Mouse (Mus musculus) liver, postnatal 0 days (tissue): ENCODE measurements around the gene Rara. TPM values are rescaled to one million over a fixed set of nuclear protein-coding genes. Genes with fewer than 3 reads are reported as not detected.
A peak's percentile ranks its signal among the peaks of the same experiment; 100 is the strongest.

Experiments
- ATAC-seq: fragments of 200-750 bp; cut with Nextera tagmentation; 2 replicates; pipeline ENCODE4 v1.8.0; 2017; ENCODE audit warnings: mild to moderate bottlenecking, moderate library complexity
- DNase-seq: peaks from one replicate; pipeline ENCODE4 v3.0.0-alpha.2; 2016
- H3K27ac ChIP-seq: fragments of 300-500 bp; sonication (generic); 2 replicates; pipeline ENCODE4 v1.5.1; 2014; ENCODE audit warnings: antibody characterized with exemption, moderate library complexity, mild to moderate bottlenecking, low read depth
- H3K27me3 ChIP-seq: fragments of 300-500 bp; sonication (generic); 2 replicates; pipeline ENCODE4 v1.6.1; 2014; ENCODE audit warnings: low read length, control low read depth, mixed read lengths; ENCODE audit not compliant: insufficient read depth
- H3K36me3 ChIP-seq: fragments of 300-500 bp; sonication (generic); replicated peaks from 2 replicates; pipeline ENCODE4 v1.6.1; 2014; ENCODE audit warnings: mild to moderate bottlenecking, control low read depth, low read length, moderate library complexity, mixed read lengths; ENCODE audit not compliant: insufficient read depth
- H3K4me1 ChIP-seq: fragments of 300-500 bp; sonication (generic); 2 replicates; pipeline ENCODE4 v1.6.1; 2014; ENCODE audit warnings: antibody characterized with exemption, mild to moderate bottlenecking, control low read depth; ENCODE audit not compliant: insufficient read depth
- H3K4me2 ChIP-seq: fragments of 300-500 bp; sonication (generic); 2 replicates; pipeline ENCODE4 v1.6.1; 2014; ENCODE audit warnings: low read depth, mild to moderate bottlenecking, low read length, moderate library complexity, mixed read lengths
- H3K4me3 ChIP-seq: fragments of 300-500 bp; sonication (generic); 2 replicates; pipeline ENCODE4 v1.5.1; 2014; ENCODE audit warnings: low read depth, low read length
- H3K9ac ChIP-seq: fragments of 300-500 bp; sonication (generic); replicated peaks from 2 replicates; pipeline ENCODE4 v1.6.1; 2014; ENCODE audit warnings: mild to moderate bottlenecking, moderate library complexity
- H3K9me3 ChIP-seq: fragments of 300-500 bp; sonication (generic); 2 replicates; pipeline ENCODE4 v1.6.1; 2016; ENCODE audit warnings: mild to moderate bottlenecking, control low read depth, low read length, mixed read lengths
- CTCF ChIP-seq: sonication (generic); IDR thresholded peaks from 2 replicates; pipeline ENCODE4 v1.5.1; 2016; ENCODE audit warnings: antibody characterized with exemption, low read depth
- EP300 ChIP-seq: IDR thresholded peaks from 2 replicates; pipeline ENCODE4 v1.6.1; 2016; ENCODE audit warnings: antibody characterized with exemption, low read depth, mild to moderate bottlenecking
- WGBS: fragments of 180-500 bp; shearing (Covaris S2); extraction: QIAGEN DNeasy Blood & Tissue Kit; methylation state at CpG from one replicate; pipeline ENCODE4 v1.1.7; 2014; ENCODE audit not compliant: insufficient replicate concordance; 5-methylcytosine and 5-hydroxymethylcytosine counted together
- polyA plus RNA-seq: library from polyadenylated mRNA; unstranded; fragments of >200 nt; fragmentation: Nextera tagmentation; extraction: Ambion mirVana; gene quantifications from 2 replicates; pipeline ENCODE4 v1.2.1, GENCODE M21; 2015

The Rara gene
- polyA plus RNA-seq, 1 experiment from 2014 or later: 5.4 TPM

GRCm38 (mm10) chr11:99023500-99024467 is 96.2 kb downstream of the Rara start, which contains the start of gene Top2a:
Gene Top2a (minus strand): TSS chr11:99024189.
- Histone ChIP-seq H3K9me3 (no peaks in the 10 kb centered on the region), H3K36me3 (peaks cover 32% of the 10 kb centered on the region), H3K9ac (peak within 1 kb of the TSS; percentile 89), H3K4me2 (peak within 1 kb of the TSS; percentile 74), H3K4me3 (peak within 1 kb of the TSS; percentile 81), H3K27me3 (no peaks in the 10 kb centered on the region), H3K4me1 (peaks cover 5% of the 10 kb centered on the region; the same call in 1 of the 2 replicates), H3K27ac (peak within 1 kb of the TSS; percentile 72)
- ATAC-seq (peak; percentile 97), DNase-seq (peak; percentile 95)
- TF ChIP-seq CTCF (no peak), EP300 (peak; percentile 96)
- under 1% methylated on average over 54 of the region's 54 CpGs for WGBS

Other genes with a start within 250 kb of the Rara start
- 67.5 and 71.0 TPM in 2 replicates for gene Psmd3, start 245.3 kb upstream of the Rara start, polyA plus RNA-seq
- not detected in 2 replicates for gene Csf3, start 226.6 kb upstream of the Rara start, polyA plus RNA-seq
- 10.5 and 10.9 TPM in 2 replicates for gene Med24, start 198.4 kb upstream of the Rara start, polyA plus RNA-seq
- 5.1 and 6.1 TPM in 2 replicates for gene Thra, start 187.2 kb upstream of the Rara start, polyA plus RNA-seq
- gene Nr1d1, start 152.5 kb upstream of the Rara start, polyA plus RNA-seq: 2.0 and 4.2 TPM in 2 replicates
- gene Msl1, start 132.3 kb upstream of the Rara start, polyA plus RNA-seq: 5.4 and 6.5 TPM in 2 replicates
- 6.7 and 7.0 TPM in 2 replicates for gene Casc3, start 122.9 kb upstream of the Rara start, polyA plus RNA-seq
- 0.11 and 0.21 TPM in 2 replicates for gene Rapgefl1, start 91.0 kb upstream of the Rara start, polyA plus RNA-seq
- 1.2 TPM in 2 replicates for gene Wipf2, start 64.2 kb upstream of the Rara start, polyA plus RNA-seq
- 19.1 and 22.3 TPM in 2 replicates for gene Cdc6, start 20.0 kb upstream of the Rara start, polyA plus RNA-seq
- gene Gjd3, start 55.2 kb downstream of the Rara start, polyA plus RNA-seq: not detected in 2 replicates
- 74.3 and 90.2 TPM in 2 replicates for gene Top2a, start 96.4 kb downstream of the Rara start, polyA plus RNA-seq
- 665 and 672 TPM in 2 replicates for gene Igfbp4, start 113.4 kb downstream of the Rara start, polyA plus RNA-seq
- gene Tns4, start 161.5 kb downstream of the Rara start, polyA plus RNA-seq: 0.25 and 0.31 TPM in 2 replicates
- gene Ccr7, start 227.3 kb downstream of the Rara start, polyA plus RNA-seq: 1.5 and 1.6 TPM in 2 replicates